Mouse (Mus musculus) 3T3-L1 (cell line): ENCODE measurements at regions not wholly inside any gene's neighbourhood (a gene's known extent, or its start where the extent isn't known, plus 50 kb on each side); places are given as distances from the start of the nearest gene placed in this dataset.

ENCODE experiments used
- DNase-seq: peaks from one replicate; pipeline ENCODE4 v3.0.0-alpha.2; 2015; ENCODE audit warnings: low read depth, low spot score

- no peak for DNase-seq
These were observed 53.4 kb upstream of the Nap1l1 start for GRCm38 (mm10) chr10:111419375-111420194.

DNA sequence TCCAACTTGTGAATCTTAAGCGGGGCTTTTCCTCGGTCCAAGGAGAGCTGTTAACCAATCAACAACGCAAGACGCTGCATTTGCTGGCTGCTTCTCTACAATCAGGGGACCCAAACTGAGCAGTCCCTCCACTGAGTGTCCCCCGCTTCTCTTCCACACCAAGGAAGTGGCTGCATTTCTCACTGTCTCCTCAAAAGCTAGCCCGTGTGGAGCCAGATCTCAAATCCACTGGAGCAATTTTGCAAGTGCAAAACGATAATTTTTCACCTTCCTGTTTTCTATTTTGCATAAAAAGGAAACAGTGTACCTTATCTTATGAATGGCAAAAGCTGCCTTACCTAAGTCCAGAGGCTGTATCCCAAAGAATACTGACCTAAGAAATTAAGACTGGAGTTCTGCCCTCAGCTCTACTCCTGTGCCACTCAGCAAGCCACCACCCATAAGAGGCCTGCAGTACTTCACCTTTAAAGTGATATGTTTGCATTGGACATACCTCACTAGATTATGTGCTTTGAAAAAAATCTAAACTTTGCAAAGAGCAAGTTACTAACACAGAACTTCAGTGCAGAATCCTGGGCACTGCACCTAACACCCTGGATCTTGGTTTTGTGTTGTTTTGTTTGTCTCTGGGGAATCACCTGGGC is 52.7 kb upstream of the Nap1l1 start:
- DNase-seq, result no peak

- DNase-seq, result no peak
These were observed 51.0 kb upstream of the Nap1l1 start for GRCm38 (mm10) chr10:111422057-111422456.

- DNase-seq, result no peak
These were observed 50.4 kb upstream of the Nap1l1 start for GRCm38 (mm10) chr10:111422649-111423048.
